Mouse (Mus musculus): Measurements from ENCODE around the gene Atp5g2. TPM values are rescaled to one million over a fixed set of nuclear protein-coding genes. Genes with fewer than 3 reads are reported as not detected.
"Not testable (repeated sequence)": the region's sequence is repeated elsewhere in the genome, so short reads cannot be mapped to it uniquely, and the experiment has no call there.

The Atp5g2 gene
- polyA plus RNA-seq, 1 experiment from 2014 or later = 85.0 TPM

- DNase-seq (ENCODE audit: low spot score) = no peak
Measured at GRCm38 (mm10) chr15:102670281-102670680, 1.9 kb downstream of the Atp5g2 start.

DNA sequence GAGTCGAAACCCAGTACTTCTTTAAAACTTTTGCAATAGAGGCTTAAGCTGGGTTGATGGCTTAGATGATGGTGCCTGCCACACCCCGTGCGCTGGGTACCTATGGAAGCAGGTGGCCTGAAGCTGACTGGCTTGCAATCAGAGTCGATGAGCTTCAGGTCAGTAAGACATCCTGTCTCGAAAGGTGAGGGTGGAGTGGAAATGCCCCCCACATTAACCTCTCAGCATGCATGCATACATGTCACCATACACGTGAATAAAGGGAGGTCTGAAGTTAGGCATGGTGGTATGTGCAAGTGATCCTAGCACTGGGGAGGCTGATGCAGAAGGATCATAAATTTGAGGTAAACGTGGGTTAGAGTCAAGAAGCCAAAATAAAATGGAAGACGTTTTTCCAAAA, 2.6 kb downstream of the Atp5g2 start:
- DNase-seq (ENCODE audit: low spot score) = no peak

DNA sequence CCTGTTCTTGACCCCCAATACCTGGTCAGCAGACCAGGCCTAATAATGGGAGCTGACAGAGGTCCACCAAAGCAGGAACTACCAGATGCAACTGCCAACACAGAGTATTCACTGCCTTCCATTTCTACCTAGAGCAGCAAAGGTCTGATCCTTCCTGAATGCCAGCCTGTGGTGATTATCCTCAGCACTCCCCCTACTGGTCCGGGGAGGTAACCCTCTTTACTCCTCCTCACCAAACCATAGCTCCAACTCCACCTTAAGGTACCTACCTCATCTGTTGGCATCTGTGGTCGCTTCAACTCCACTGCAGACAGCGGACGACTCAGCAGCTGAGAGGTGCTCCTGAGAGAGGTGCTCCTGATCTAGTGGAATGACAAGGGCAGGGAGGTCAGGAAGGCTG, 6.7 kb downstream of the Atp5g2 start:
- peak; percentile 71 for DNase-seq (ENCODE audit: low spot score)

GRCm38 (mm10) chr15:102663825-102664224, 8.3 kb downstream of the Atp5g2 start:
- no peak for DNase-seq (ENCODE audit: low spot score)

GRCm38 (mm10) chr15:102662601-102663000, 9.6 kb downstream of the Atp5g2 start:
- not testable (repeated sequence) for DNase-seq (ENCODE audit: low spot score)

DNA sequence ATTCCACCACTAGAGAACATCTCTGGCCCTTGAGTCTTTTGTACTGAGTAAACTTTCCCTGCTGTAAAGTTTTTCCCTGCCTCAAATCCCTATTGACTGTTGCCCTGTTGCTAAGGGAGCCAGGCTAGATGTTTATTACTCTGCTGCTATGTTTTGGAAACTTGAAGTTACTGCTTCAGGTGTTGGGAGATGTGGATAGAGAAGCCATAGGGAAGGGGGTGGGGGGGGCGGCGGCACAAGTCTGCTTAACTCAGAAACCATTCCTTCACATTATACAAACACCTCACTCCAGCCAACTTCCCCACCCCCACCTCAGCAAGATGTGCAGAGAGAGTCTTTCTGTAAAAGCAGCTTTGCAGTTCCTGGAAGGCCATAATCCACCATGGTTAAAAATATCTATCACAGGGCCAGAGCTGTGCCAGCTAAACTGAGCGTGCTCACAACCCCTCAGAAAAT, 14.2 kb downstream of the Atp5g2 start:
- no peak for DNase-seq (ENCODE audit: low spot score)

DNA sequence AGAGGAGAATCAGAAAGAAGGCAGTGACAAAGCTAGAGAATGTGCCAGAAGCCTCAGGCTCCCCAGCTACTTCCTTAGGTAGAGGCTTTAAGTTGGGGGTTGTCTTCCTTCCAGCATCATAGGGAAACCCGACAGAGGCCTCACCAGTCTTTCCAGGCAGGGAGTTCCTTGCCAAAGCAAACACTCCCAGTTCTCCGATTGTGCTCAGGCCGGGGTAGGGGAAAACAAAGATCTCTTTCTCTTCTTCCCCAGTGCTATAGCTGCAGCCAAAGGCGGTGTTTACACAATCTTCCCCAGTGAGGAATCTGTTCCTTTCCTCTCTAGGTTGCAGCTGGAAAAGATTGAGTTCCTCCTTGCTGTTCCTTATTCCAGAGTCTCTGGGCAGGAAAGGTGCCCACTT, 15.5 kb downstream of the Atp5g2 start:
- DNase-seq (ENCODE audit: low spot score) = no peak

- DNase-seq (ENCODE audit: low spot score) = not testable (repeated sequence)
Measured at GRCm38 (mm10) chr15:102651928-102652660, 20.1 kb downstream of the Atp5g2 start.

GRCm38 (mm10) chr15:102651107-102651506, 21.0 kb downstream of the Atp5g2 start:
- DNase-seq (ENCODE audit: low spot score) = no peak

GRCm38 (mm10) chr15:102635817-102636216, 36.3 kb downstream of the Atp5g2 start:
- no peak for DNase-seq (ENCODE audit: low spot score)

- no peak for DNase-seq (ENCODE audit: low spot score)
Measured at GRCm38 (mm10) chr15:102634684-102635083, 37.5 kb downstream of the Atp5g2 start.

- no peak for DNase-seq (ENCODE audit: low spot score)
Measured at GRCm38 (mm10) chr15:102625687-102626055, 46.5 kb downstream of the Atp5g2 start.

- peak; percentile 98 for DNase-seq (ENCODE audit: low spot score)
Measured at GRCm38 (mm10) chr15:102624970-102625686, 47.0 kb downstream of the Atp5g2 start, which contains the start of the genes Gm28047 and Atf7. TSS of gene Gm28047 (minus strand) at chr15:102625067. TSS of gene Atf7 (minus strand) at chr15:102625464.

GRCm38 (mm10) chr15:102624291-102624969, 47.7 kb downstream of the Atp5g2 start:
- DNase-seq (ENCODE audit: low spot score) = no peak

- DNase-seq (ENCODE audit: low spot score) = no peak
Measured at GRCm38 (mm10) chr15:102623121-102623520, 49.0 kb downstream of the Atp5g2 start.

DNA sequence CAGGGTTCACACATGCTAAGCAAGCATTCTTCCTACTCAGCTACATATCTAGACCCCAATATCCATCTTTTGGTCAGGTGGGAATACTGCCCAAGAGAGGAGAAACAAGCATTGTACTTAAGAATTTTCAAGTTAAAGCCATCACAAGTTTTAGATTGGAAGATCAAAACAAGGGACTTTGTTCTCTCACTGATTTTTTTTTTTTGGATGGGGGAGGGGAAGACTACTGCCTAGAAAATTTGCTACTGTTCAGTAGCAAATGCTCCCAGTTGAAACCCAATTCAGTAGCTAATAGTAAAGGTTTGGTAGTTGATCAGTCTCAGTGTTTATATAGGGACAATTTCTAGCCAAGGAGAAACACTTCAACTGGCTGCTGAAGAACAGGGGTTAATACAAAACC, 49.6 kb downstream of the Atp5g2 start:
- DNase-seq (ENCODE audit: low spot score) = no peak

DNA sequence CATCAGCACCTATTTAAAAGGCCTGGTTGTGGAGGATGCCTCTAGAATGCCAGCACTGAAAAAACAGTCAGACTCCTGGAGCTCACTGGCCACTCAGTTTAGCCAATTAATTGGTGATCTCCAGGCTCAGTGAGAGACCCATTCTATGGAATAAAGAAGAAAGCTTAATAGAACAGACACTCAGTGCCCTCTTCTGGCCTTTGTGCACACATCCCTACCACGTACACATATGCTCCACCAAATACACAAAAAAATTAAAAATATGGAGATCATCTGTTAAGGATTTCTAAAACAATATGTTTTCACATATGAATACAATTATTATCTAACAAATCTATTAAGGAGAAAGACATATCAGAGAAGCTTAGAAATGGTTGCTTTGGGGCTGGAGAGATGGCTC, 51.4 kb downstream of the Atp5g2 start:
- DNase-seq (ENCODE audit: low spot score) = no peak

DNA sequence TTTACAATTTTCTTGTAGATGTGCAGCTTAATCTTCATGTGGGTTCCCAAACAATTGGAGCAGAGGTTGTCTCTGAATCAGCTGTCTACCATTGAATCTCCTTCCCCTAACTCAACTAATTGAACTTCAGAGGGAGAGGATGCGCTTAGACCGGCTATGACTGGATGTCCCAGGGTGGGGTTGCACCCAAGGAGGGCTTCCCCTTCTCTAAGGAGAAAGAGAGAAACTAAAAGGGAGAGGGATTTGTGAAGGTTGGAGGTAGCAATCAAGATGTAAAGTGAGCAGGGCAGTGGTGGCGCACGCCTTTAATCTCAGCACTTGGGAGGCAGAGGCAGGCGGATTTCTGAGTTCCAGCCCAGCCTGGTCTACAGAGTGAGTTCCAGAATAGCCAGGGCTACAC, 52.7 kb downstream of the Atp5g2 start:
- no peak for DNase-seq (ENCODE audit: low spot score)

- no peak for DNase-seq (ENCODE audit: low spot score)
Measured at GRCm38 (mm10) chr15:102617654-102618053, 54.5 kb downstream of the Atp5g2 start.

DNA sequence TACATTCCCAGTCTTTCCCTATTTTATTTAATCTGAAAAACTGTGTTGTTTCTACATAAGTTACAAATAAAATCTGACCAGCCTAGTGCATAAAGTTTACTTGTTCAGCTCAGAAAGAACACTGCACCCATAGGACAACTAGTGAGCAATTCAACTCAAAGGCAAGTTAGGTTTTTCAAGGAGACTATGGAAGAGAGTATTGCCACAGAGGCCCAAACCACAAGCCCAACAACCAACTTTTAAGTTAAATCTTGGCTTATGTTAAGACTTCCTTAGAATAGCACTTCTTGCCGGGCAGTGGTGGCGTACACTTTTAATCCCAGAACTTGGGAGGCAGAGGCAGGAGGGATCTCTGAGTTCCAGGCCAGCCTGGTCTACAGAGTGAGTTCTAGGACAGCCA, 56.0 kb downstream of the Atp5g2 start:
- DNase-seq (ENCODE audit: low spot score) = no peak

- no peak for DNase-seq (ENCODE audit: low spot score)
Measured at GRCm38 (mm10) chr15:102614224-102614623, 57.9 kb downstream of the Atp5g2 start.

DNA sequence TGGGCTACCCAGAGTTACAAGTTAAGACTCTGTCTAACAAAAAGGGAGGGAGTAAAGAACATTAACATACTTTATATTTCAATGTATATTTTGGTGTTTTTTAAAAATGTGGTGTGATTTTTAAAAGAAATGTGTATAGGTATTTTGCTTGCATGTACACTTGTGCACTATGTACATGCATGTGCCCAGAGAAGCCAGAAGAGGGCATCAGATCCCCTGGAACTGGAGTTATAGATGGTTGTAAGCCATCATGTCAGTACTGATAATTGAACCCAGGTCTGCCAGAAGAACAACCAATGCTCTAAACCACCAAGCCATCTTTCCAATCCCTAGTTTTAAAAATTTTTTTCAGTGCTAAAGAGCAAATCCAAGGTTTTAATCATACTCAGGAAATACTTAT, 59.2 kb downstream of the Atp5g2 start:
- DNase-seq (ENCODE audit: low spot score) = no peak
